Mouse (Mus musculus): ENCODE measurements around the gene Pygl. TPM values are rescaled to one million over a fixed set of nuclear protein-coding genes. Genes with fewer than 3 reads are reported as not detected.

The Pygl gene
- total RNA-seq, 2 experiments from 2014 or later, result 4.2 to 4.5 TPM

DNA sequence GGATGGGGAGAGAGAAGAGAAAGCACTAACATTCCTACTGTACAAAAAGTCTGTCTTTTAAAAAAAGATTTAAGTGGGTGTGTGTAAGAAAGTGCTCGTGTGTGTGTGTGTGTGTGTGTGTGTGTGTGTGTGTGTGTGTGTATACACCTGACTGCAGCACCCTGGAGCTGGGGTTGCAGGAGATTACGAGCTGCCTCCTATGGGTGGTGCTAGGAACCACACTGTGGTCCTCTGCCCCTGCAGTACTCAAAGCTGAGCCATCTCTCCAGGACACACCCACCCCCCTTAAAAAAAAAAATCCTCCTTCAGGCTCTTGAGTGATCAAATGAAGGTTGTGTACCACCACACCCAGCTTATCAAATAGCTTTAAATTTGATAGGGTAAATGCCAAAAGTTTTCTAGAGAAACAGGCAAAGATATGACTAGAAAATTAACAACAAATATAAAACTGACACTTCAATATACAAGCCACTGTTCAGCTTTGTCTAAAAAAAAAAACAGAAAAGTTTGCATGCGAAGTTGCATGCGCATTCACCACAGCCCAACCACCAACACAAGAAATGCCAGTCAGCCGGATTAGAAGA, 90.2 kb downstream of the Pygl start:
- no peak for TF ChIP-seq CTCF (conservative IDR thresholded peaks at IDR 0.05)
- H3K27ac ChIP-seq, result no peak overlapping the region
- no peak for DNase-seq (ENCODE audit: low spot score in 2 of 2)
- H3K4me3 ChIP-seq, result no peak overlapping the region

Other genes starting within 250 kb of the Pygl start
- 10 to 100 TPM; 16.7 to 18.2 TPM for gene Sav1, start 244.5 kb downstream of the Pygl start, total RNA-seq (2021)
- 10 to 100 TPM; 61.9 to 79.5 TPM for gene Nin, start 117.8 kb downstream of the Pygl start, total RNA-seq (2021)
- gene Abhd12b, start 77.3 kb downstream of the Pygl start, total RNA-seq (2021), result not detected
- 100 to 1,000 TPM; 306 to 310 TPM for gene Trim9, start 116.1 kb upstream of the Pygl start, total RNA-seq (2021)
- 10 to 100 TPM; 29.1 to 30.2 TPM for gene Tmx1, start 221.6 kb upstream of the Pygl start, total RNA-seq (2021)